Mouse (Mus musculus): ENCODE measurements around the gene Mul1. TPM values are rescaled to one million over a fixed set of nuclear protein-coding genes. Genes with fewer than 3 reads are reported as not detected.

Gene Mul1
- polyA plus RNA-seq, 1 experiment, result 40.9 TPM

DNA sequence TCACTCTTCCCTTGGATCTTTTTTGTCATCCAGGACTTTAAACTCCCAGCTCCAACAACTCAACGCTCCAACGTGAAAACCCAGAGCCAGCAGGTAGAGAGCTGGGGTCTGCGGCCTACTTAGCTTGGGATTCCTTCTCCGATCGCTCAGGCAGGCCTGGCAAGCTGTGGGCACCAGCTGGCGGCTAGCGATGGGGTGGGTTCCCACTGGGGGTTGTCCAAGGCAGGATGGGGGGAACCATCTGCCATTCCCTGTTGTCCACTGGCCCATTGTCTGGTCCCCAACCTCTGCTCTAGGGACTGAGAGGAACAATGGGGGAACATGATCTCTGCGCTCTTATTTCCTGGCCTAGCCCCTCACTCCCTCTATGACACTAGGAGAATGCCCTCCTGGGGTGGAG, 53.8 kb downstream of the Mul1 start:
- WGBS, result 17% methylated on average over 8 of the region's 8 CpGs
- Histone ChIP-seq H3K4me3 (replicated peaks; ENCODE audit: insufficient read depth, low read depth, low read length) (no peak overlapping the region), H3K4me1 (ENCODE audit: control insufficient read depth, insufficient read depth, low read length) (peaks cover 10% of the 10 kb centered on the region), H3K27ac (ENCODE audit: insufficient read depth, low read length) (no peak overlapping the region), H3K27me3 (ENCODE audit: control insufficient read depth, insufficient read depth, low read length) (no peaks in the 10 kb centered on the region)
- no peak for TF ChIP-seq POLR2A (IDR thresholded peaks at IDR 0.05; ENCODE audit: borderline replicate concordance, insufficient read depth, low read length)
- TF ChIP-seq CTCF (IDR thresholded peaks at IDR 0.05; ENCODE audit: borderline replicate concordance, insufficient read depth, low read depth, low read length), result no peak
- peak in 1 of 2 experiments; percentile 25 for DNase-seq

DNA sequence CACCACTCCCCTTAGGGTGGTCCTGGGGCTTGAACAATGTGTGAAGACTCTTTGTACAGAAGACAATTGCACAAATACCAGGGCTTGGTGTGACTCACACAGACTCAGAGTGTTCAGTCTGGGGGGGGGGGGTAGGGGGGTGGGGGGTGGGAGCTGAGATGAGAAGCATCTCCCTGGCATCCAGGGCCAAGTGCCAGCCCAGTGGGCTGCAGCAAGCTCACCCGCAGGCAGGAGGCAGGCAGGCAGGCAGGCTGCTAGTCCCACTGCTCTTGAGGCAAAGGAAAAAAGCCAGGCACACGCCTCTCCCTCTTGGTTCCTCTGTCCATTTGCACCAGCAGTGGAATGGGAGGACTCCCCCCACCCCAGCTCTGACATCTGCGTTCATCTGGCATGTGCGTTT, 56.6 kb downstream of the Mul1 start:
- no peak for TF ChIP-seq CTCF (IDR thresholded peaks at IDR 0.05; ENCODE audit: borderline replicate concordance, insufficient read depth, low read depth, low read length)
- no peak for TF ChIP-seq POLR2A (IDR thresholded peaks at IDR 0.05; ENCODE audit: borderline replicate concordance, insufficient read depth, low read length)
- Histone ChIP-seq H3K4me3 (replicated peaks; ENCODE audit: insufficient read depth, low read depth, low read length) (no peak overlapping the region), H3K4me1 (ENCODE audit: control insufficient read depth, insufficient read depth, low read length) (peaks cover 27% of the 10 kb centered on the region), H3K27me3 (ENCODE audit: control insufficient read depth, insufficient read depth, low read length) (no peaks in the 10 kb centered on the region), H3K27ac (ENCODE audit: insufficient read depth, low read length) (no peak overlapping the region)
- no peak for DNase-seq
- WGBS, result 60% methylated on average over 4 of the region's 4 CpGs

Other genes with a start within 250 kb of the Mul1 start
- 163 and 170 TPM in 2 replicates for gene Hp1bp3, start 218.4 kb upstream of the Mul1 start, polyA plus RNA-seq (2012; rRNA removed)
- gene Sh2d5, start 184.3 kb upstream of the Mul1 start, polyA plus RNA-seq (2012; rRNA removed), result 38.9 and 40.8 TPM in 2 replicates
- 12.2 and 12.7 TPM in 2 replicates for gene Kif17, start 184.2 kb upstream of the Mul1 start, polyA plus RNA-seq (2012; rRNA removed)
- gene Ddost, start 129.9 kb upstream of the Mul1 start, polyA plus RNA-seq (2012; rRNA removed), result 98.3 and 101 TPM in 2 replicates
- gene Pink1, start 108.4 kb upstream of the Mul1 start, polyA plus RNA-seq (2012; rRNA removed), result 404 and 437 TPM in 2 replicates
- gene Cda, start 66.7 kb upstream of the Mul1 start, polyA plus RNA-seq (2012; rRNA removed), result 12.6 and 15.4 TPM in 2 replicates
- gene Fam43b, start 38.1 kb upstream of the Mul1 start, polyA plus RNA-seq (2012; rRNA removed), result 12.4 and 15.0 TPM in 2 replicates
- gene Camk2n1, start 19.6 kb downstream of the Mul1 start, polyA plus RNA-seq (2012; rRNA removed), result 99.0 and 109 TPM in 2 replicates
- 1.6 and 2.7 TPM in 2 replicates for gene Vwa5b1, start 201.2 kb downstream of the Mul1 start, polyA plus RNA-seq (2012; rRNA removed)